Mouse (Mus musculus) brain, embryonic 14.5 days (tissue): ENCODE results near the gene Ikbip. TPM values are rescaled to one million over a fixed set of nuclear protein-coding genes. Genes with fewer than 3 reads are reported as not detected.

Source experiments
- DNase-seq: peaks from one replicate; pipeline ENCODE4 v3.0.0-alpha.2; 2011; ENCODE audit warnings: low read depth
- CTCF ChIP-seq: fragments of 200-500 bp; IDR thresholded peaks from 2 replicates; pipeline ENCODE4 v1.5.1; 2012; ENCODE audit warnings: inconsistent platforms, mild to moderate bottlenecking, moderate library complexity, borderline replicate concordance; ENCODE audit not compliant: insufficient read depth, insufficient read length; ENCODE audit errors: extremely low read depth
- POLR2A ChIP-seq: fragments of 200-500 bp; IDR thresholded peaks from 2 replicates; pipeline ENCODE4 v1.6.1; 2012; ENCODE audit warnings: mild to moderate bottlenecking, inconsistent platforms, borderline replicate concordance; ENCODE audit not compliant: poor library complexity, insufficient read depth, insufficient read length, severe bottlenecking; ENCODE audit errors: extremely low read depth
- polyA plus RNA-seq: library from polyadenylated mRNA; depleted of rRNA; stranded (reverse); fragments of >200 nt; gene quantifications from 2 replicates; pipeline ENCODE4 v1.2.3, GENCODE M21; 2012

Ikbip gene
- polyA plus RNA-seq, 1 experiment = 9.3 TPM

DNA sequence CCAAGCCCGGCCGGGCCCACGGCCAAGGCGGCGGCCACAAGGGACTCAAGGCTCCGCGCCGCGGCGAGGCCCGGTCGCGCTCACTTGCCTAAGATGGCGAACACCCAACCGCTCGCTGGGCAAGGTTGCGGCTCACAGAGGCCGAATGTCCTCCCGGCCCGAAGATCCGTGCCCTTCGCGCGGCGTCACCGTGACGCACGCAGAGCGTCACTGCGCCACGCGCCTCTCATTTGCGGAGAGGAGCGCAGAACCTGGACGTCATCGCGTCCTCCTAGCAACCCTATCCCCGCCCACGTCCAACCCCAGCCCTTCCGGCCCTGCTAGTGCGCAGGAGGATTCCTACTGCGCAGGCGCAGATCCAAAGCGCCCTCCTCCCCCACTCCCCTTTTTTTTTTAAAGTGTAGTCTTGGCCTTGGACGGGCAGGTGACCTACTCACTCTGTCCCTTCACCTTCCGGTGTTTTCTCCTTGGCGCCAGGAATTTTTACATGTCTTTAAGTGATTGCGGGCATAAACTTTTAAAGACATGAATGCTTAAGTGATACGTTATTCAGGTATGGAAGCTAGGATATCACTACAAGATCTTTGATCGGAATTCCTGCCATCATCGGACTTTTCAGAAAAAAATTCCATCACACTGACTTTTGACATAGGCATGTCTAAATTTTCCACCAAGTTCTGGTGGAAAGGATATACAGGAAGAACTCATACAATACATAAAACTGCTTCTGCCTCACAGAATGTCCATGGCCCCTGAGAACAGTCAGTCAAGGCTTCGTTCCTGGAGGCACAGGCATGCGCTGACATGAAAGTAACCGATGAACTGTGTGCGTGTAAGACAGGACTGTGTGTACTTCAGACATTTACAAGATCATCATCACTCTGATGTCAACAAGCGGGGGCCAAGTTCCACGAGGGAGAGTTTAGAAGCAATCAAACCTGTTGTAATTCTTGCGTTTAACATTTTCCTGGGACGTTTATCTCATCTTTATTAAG is 41.4 kb downstream of the Ikbip start, which contains the start of gene Slc25a3:
Gene Slc25a3, minus strand, starts transcription at position 232 of the 995 bp plus-strand sequence.
- TF ChIP-seq CTCF (no peak), POLR2A (peak; percentile 90)
- DNase-seq = peak; percentile 100

DNA sequence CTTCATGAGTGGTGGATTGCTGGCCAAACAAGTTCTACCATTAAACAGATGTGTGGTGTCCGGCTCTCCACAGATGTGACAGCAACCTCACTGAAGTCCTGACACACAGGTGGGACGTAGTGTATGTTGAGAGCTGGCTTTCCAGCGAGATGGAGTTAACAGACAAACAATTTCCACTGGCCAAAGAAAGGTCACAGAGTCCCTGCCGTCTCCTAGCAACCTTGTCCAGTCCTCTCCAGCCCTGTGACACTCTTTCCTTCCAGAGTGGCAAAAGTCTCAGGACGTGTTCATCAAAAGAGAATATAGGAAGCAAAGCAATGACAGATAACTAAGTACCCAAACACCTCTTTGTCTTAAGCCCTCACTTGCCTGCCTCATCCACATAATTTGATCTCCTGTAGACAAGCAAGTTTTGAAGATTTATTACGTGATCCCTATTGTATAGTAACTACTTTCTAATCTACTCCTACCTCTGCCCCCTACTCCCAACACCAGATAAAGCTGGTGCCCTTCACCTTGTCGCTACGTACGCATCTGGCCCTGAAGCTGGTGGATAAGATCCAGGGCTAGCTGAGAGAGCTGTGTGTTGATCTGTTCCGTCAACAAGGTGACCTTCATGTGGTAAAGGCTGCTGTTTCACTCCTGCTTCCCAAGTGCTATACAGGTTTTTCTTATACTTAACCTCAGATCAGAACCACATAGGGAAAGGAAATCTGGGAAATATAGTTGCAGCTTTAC is 44.0 kb downstream of the Ikbip start:
- no peak for TF ChIP-seq POLR2A
- TF ChIP-seq CTCF = no peak
- no peak for DNase-seq

- TF ChIP-seq CTCF (no peak), POLR2A (no peak)
- no peak for DNase-seq
Observed at GRCm38 (mm10) chr10:91127395-91127794, 44.7 kb downstream of the Ikbip start.

- no peak for DNase-seq
- TF ChIP-seq CTCF (no peak), POLR2A (no peak)
Observed at GRCm38 (mm10) chr10:91128551-91129160, 45.9 kb downstream of the Ikbip start.

GRCm38 (mm10) chr10:91130792-91131191 is 48.1 kb downstream of the Ikbip start:
- no peak for TF ChIP-seq CTCF
- TF ChIP-seq POLR2A = no peak
- no peak for DNase-seq

- no peak for TF ChIP-seq CTCF
- no peak for TF ChIP-seq POLR2A
- DNase-seq = no peak
Observed at GRCm38 (mm10) chr10:91131565-91131964, 48.8 kb downstream of the Ikbip start.

DNA sequence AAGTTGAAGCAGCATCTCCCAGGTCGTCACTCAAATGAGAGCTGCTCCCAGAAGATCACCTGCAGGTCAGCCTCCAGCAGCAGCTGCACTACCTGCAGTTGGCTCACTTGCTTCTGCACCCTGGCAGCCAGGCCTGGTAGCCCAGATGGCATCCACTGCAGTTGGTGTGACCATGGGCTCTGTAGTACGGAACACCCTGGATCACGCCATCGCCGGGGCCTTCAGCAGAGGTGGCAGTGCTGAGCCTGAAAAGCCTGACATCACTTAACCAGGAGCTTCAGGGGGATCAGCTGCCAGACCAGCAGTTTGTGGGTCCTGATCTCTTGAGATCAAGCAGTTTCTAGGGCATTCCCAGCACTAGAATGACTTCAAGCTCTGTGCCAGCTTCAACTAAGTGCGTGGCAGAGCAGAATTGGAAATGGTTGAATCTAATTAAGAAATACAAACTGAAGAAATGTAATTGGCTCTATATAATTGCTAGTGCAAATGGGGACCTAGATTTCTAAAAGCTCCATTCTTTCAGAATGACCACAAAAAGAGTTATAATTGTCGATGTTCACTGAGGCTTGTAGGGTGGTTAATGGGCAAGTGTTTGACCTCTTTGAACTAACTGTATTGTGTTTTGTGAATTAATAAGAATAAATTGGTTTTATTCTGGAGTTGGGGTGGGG is 52.7 kb downstream of the Ikbip start:
- TF ChIP-seq CTCF (no peak), POLR2A (no peak)
- DNase-seq = peak; percentile 74

GRCm38 (mm10) chr10:91137400-91137799 is 54.7 kb downstream of the Ikbip start:
- no peak for DNase-seq
- TF ChIP-seq POLR2A = no peak
- no peak for TF ChIP-seq CTCF

DNA sequence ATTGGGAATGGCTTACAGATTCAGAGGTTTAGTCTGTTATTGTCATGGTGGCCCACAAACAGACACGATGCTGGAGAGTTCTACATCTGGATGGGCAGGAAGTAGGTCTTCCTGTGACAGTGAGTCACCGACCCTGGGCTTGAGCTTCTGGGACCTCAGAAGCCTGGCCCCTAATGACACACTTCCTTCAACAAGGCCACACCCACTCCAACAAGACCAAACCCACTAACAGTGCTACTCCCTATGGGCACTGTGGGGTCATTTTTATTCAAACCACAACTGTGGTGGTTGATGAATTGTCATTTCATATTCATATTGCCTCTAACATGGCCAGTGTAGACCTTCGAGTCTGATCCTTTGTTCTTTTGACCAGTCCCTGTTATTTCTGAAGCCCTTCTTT is 55.6 kb downstream of the Ikbip start:
- no peak for DNase-seq
- TF ChIP-seq CTCF (no peak), POLR2A (no peak)

DNA sequence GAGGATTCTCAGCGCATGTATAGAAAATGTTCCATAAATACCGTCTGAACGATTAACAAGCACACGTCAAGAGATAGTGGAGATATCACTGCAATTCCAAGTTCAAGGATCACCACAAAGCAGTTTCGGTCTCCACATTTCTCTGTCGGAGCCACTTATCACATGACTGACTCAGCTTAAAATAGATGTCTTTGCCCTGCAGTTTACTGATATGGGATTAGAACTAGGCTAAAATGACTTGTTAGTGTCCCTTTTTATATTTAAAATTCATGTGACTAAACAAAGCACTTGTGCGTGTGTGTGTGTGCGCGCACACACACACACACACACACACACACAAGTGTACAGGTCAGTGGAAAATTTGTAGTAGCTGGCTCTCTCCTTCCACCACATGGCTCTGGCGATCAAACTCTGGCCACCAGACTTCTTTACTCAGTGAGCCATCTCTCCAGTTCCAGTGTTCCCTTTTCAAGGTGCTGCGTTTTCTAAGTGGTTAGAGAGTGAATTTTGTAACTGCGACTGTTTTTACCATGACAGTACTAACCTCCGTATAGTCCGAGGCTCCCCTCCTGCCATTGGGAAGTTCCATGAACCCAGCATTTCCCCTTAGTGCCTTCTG is 56.5 kb downstream of the Ikbip start:
- TF ChIP-seq POLR2A = no peak
- no peak for DNase-seq

DNA sequence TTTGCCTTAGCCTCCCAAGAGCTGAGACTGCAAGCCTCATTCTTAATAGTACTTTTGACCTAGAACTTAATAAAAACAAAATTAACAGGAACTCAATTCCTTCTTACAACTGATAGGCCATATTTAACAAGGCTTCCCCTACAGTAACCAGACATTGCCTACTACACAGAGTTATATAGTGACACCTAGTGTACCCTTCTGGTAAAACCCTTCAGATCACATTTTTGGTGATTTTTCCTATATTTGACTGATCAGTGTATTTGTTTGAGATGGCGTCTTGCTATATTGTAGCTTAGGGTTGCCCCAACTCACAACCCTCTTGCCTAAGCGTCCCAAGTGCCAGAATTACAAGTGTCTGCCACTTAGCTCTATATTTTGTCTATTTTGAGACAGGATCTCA is 58.8 kb downstream of the Ikbip start:
- DNase-seq = peak; percentile 79
- 0 out of 2 replicates have a peak, but pooled peaks have one; percentile 8 for TF ChIP-seq CTCF
- TF ChIP-seq POLR2A = no peak

DNA sequence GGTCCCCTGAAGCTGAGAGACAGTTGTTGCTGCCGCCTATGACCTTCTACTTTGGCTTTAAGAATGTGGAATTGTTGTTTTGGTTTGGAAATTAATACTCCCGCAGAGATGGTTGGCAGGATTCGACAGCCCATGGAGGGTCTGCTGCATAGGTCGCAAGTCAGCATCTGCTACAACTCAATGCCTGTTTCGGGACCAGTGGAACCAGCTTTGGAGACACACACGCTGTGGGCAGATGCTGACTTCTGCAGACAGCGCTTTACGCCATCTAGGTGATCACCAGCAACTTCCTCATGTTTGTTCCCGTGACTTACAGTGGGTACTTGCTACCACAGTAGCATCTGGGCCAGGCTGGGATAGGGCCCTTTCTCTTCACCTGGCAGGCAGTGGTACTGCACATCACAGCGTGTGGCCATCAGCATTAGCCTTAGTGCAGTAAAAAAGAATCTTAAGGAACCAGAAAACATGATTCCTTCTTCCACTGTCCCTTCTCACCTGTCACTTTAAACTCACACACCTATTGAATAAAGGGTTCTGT is 60.0 kb downstream of the Ikbip start:
- DNase-seq = no peak
- peak; percentile 14; the same call in 1 of the 2 replicates for TF ChIP-seq CTCF
- no peak for TF ChIP-seq POLR2A
